Mouse (Mus musculus) intestine, embryonic 14.5 days (tissue): Measurements from ENCODE around the gene Ormdl1. TPM values are rescaled to one million over a fixed set of nuclear protein-coding genes. Genes with fewer than 3 reads are reported as not detected.
A peak's percentile ranks its signal among the peaks of the same experiment; 100 is the strongest.

Experiments
- ATAC-seq: fragments of 200-750 bp; cut with Nextera tagmentation; replicated peaks from 2 replicates; pipeline ENCODE4 v1.8.0; 2017; ENCODE audit warnings: low read depth, moderate number of reproducible peaks, moderate TSS enrichment, moderate library complexity; ENCODE audit not compliant: low FRiP score, low TSS enrichment
- DNase-seq: peaks from one replicate; pipeline ENCODE4 v3.0.0-alpha.2; 2018; ENCODE audit warnings: low spot score
- H3K27ac ChIP-seq: fragments of 300-500 bp; sonication (generic); 2 replicates; pipeline ENCODE4 v1.5.1; 2014; ENCODE audit warnings: low read depth, mild to moderate bottlenecking, control low read depth
- H3K27me3 ChIP-seq: fragments of 300-500 bp; sonication (generic); replicated peaks from 2 replicates; pipeline ENCODE4 v1.6.1; 2014; ENCODE audit warnings: low read length, control low read depth; ENCODE audit not compliant: control insufficient read depth, insufficient read depth
- H3K36me3 ChIP-seq: fragments of 300-500 bp; sonication (generic); 2 replicates; pipeline ENCODE4 v1.6.1; 2014; ENCODE audit warnings: low read length, control low read depth; ENCODE audit not compliant: control insufficient read depth, insufficient read depth
- H3K4me1 ChIP-seq: fragments of 300-500 bp; sonication (generic); replicated peaks from 2 replicates; pipeline ENCODE4 v1.6.1; 2014; ENCODE audit warnings: low read length, control low read depth, mixed read lengths; ENCODE audit not compliant: control insufficient read depth, insufficient read depth
- H3K4me2 ChIP-seq: fragments of 300-500 bp; sonication (generic); 2 replicates; pipeline ENCODE4 v1.6.1; 2014; ENCODE audit warnings: low read length
- H3K4me3 ChIP-seq: fragments of 300-500 bp; sonication (generic); 2 replicates; pipeline ENCODE4 v1.5.1; 2014; ENCODE audit warnings: low read depth, low read length, control low read depth, mixed read lengths
- H3K9ac ChIP-seq: fragments of 300-500 bp; sonication (generic); 2 replicates; pipeline ENCODE4 v1.6.1; 2014; ENCODE audit warnings: mild to moderate bottlenecking, low read length
- H3K9me3 ChIP-seq: fragments of 300-500 bp; sonication (generic); 2 replicates; pipeline ENCODE4 v1.6.1; 2016; ENCODE audit warnings: low read length, control low read depth; ENCODE audit not compliant: control insufficient read depth
- WGBS: fragments of 180-500 bp; shearing (Covaris S2); extraction: QIAGEN DNeasy Blood & Tissue Kit; methylation state at CpG from one replicate; pipeline ENCODE4 v1.1.7; 2014; 5-methylcytosine and 5-hydroxymethylcytosine counted together
- polyA plus RNA-seq: library from polyadenylated mRNA; unstranded; fragments of >200 nt; fragmentation: Nextera tagmentation; extraction: Ambion mirVana; gene quantifications from 2 replicates; pipeline ENCODE4 v1.2.1, GENCODE M21; 2014

Gene Ormdl1
- polyA plus RNA-seq, 1 experiment from 2014 or later, result 51.7 TPM

DNA sequence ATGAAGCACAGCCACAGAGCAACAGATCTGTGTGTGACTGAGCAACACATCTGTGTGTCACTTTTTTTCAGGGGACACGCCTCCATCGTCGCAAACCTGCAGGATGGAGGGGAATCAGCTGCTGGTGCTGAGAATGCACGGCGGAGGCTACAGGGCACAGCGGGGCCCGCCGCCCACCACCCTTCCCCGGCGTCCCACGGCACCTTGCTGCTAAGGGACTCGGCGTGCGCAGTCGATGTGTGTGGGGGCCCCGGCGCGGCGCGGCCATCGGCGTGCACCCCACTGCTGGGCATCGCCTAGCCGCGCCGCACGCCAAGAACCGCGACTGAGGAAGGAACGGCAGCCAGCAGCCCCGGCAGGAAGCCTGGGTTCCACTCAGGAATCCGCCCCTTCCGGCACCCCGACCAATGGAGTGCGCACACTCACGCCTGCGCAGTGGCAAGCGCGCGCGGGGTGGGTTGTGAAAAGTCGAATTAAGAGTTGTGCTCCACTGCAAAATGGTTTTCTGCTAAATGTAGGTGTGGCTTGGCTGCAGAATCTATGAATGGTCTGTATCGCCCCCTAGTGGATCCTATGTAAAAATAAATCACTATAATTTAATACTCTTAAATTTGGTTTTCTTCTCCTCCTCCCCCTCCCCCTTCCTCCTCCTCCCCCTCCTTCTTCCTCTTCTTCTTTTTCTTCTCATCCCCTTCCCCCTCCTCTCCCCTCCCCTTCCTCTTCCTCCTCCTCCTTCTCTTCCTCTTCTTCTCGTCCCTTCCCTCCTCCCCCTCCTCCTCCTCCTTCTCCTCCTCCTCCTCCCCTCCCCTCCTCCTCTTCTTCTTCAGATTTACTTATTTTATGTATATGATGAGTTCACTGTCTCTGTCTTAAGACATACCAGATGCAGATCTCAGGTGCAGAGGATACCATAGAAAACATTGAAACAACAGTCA lies 55.7 kb downstream of the Ormdl1 start, which contains the start of the genes Asdurf, Gm28551 and Asnsd1:
Asdurf (minus strand) TSS at position 293 of the 935 bp plus-strand sequence.
Gm28551 (minus strand) TSS at position 341 of the 935 bp plus-strand sequence.
Asnsd1 (minus strand) TSS at position 426 of the 935 bp plus-strand sequence.
- ATAC-seq (peak; percentile 99), DNase-seq (peak; percentile 96)
- Histone ChIP-seq H3K4me1 (peaks cover 5% of the 10 kb centered on the region; the same call in 1 of the 2 replicates), H3K9ac (peak within 1 kb of the TSS; percentile 86), H3K27ac (peak within 1 kb of the TSS; percentile 77), H3K4me2 (peak within 1 kb of the TSS; percentile 53), H3K36me3 (peaks cover 20% of the 10 kb centered on the region), H3K9me3 (no peaks in the 10 kb centered on the region), H3K27me3 (no peaks in the 10 kb centered on the region), H3K4me3 (peak within 1 kb of the TSS; percentile 86)
- WGBS, result 0% methylated on average over 44 of the region's 44 CpGs

DNA sequence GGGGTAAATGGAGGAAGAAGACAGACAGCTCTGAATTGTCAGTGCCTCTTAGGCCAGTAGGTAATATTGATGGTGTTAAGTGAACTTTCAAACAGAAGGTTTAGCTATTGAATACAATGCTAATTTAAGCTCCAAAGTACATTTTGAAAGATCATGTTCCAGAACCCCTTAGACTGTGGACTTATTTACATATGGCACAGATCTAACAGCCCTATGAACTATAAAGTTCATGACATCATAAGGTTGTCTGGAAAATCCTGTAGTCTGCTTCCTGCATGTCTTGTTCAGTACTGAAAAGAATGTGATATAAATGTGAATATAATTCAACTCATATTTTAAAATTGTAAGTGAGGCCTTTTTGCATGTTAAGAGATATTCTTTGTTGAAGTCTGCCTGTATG lies 62.1 kb downstream of the Ormdl1 start:
- H3K4me2 ChIP-seq, result no peak overlapping the region
- H3K36me3 ChIP-seq, result no peaks in the 10 kb centered on the region
- no peak overlapping the region for H3K4me3 ChIP-seq
- H3K27ac ChIP-seq, result no peak overlapping the region
- no peak overlapping the region for H3K9ac ChIP-seq
- H3K27me3 ChIP-seq, result no peaks in the 10 kb centered on the region
- no peak for ATAC-seq
- DNase-seq, result no peak
- H3K4me1 ChIP-seq, result no peaks in the 10 kb centered on the region
- no peaks in the 10 kb centered on the region for H3K9me3 ChIP-seq

Other genes with a start within 250 kb of the Ormdl1 start
- gene Mstn, start 235.5 kb upstream of the Ormdl1 start, polyA plus RNA-seq, result not detected in 2 replicates
- gene 1700019A02Rik, start 109.5 kb upstream of the Ormdl1 start, polyA plus RNA-seq, result not detected in 2 replicates
- gene Pms1, start 77 bp upstream of the Ormdl1 start, polyA plus RNA-seq, result 16.7 and 19.8 TPM in 2 replicates
- gene Gm28778, start within 50 bp of the Ormdl1 start, polyA plus RNA-seq, result not detected in 2 replicates
- 26.7 and 27.7 TPM in 2 replicates for gene Osgepl1, start 16.5 kb downstream of the Ormdl1 start, polyA plus RNA-seq
- 5.1 TPM in 1 of 2 replicates, not detected in the other for gene Asdurf, start 55.5 kb downstream of the Ormdl1 start, polyA plus RNA-seq
- 0.71 and 1.0 TPM in 2 replicates for gene Gm28551, start 55.6 kb downstream of the Ormdl1 start, polyA plus RNA-seq
- gene Asnsd1, start 55.7 kb downstream of the Ormdl1 start, polyA plus RNA-seq, result 78.6 and 80.8 TPM in 2 replicates